Mouse (Mus musculus) thymus, postnatal 10 days (tissue): ENCODE data around the gene Lag3.
"Not testable (repeated sequence)": the region's sequence is repeated elsewhere in the genome, so short reads cannot be mapped to it uniquely, and the experiment has no call there.

Experiments
- DNase-seq, 2 experiments: peaks; one replicate each; pipeline ENCODE4 v3.0.0; 2021; ENCODE audit warnings: low spot score in 2 of 2

Lag3 gene

DNA sequence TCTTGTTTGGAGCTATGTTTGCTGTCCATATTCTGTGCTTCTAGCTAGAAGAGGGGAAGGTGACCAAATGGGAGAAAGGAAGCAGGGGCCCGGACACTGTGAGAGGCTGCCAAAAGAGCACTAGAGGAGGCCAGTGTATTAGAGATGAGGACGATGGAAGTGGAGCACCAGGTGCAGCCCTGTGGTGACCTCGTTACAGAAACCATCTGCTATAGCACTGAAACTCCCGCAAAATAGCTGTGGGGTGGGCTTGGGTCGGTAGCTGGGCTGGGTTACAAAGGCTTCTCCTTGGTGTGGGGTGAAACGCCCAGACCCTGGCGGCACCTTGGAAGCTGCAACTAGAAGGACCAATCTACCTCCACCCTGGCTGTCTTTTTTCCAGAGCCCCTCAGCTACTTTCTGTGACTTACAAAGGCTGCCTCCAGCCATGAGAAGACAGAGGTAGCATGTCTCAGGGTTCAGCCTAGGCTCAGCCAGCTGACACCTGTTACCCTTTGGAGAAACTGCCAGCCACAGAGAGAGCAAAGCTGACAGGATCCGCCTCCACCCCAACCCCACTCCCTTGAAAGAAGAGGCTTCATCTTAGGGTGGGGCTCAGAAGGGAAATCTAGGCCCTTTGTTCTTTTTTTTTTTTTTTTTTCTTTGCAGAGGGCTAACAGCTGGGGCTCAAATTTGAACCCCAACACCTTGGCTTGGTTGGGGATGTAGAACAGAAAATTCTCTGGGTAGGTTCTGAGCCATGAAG is 11.3 kb downstream of the Lag3 start:
- DNase-seq = peak; percentile 84 to 93

- no peak for DNase-seq
Measured at GRCm38 (mm10) chr6:124898359-124898758, 13.1 kb downstream of the Lag3 start.

DNA sequence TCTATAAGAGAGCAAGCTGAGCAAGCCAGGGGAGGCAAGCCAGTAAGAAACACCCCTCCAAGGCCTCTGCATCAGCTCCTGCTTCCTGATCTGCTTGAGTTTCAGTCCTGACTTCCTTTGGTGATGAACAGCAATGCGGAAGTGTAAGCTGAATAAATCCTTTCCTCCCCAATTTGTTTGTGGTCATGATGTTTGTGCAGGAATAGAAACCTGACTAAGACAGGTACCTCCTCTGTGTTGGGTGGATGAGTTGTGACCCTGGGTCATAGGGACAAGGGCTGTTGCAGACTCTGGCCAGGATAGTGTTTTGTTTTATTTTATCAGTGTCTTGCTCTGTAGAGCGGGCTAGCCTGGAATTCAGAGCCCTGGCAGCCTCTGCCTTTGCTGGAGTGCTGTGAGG is 17.4 kb downstream of the Lag3 start:
- not testable (repeated sequence) for DNase-seq

DNA sequence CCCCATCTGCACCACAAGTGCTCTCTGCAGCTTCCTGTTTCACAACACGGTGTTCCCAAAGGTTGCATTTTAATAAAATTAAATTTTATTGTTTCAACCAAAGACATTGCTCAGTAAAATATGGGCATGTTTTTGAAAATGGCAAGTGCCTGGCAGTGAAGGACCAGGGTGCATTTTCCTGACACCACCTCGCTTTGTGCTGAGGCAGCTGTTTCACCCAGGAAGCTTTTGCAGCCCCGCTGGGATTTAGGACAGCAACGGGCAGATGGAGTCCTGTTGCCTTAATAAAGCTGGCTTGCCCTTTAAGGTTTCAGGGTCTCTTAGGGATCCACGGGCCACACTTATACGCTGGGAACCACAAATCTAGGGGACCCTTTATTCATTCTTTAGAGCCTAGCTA is 20.5 kb downstream of the Lag3 start:
- DNase-seq = no peak

DNA sequence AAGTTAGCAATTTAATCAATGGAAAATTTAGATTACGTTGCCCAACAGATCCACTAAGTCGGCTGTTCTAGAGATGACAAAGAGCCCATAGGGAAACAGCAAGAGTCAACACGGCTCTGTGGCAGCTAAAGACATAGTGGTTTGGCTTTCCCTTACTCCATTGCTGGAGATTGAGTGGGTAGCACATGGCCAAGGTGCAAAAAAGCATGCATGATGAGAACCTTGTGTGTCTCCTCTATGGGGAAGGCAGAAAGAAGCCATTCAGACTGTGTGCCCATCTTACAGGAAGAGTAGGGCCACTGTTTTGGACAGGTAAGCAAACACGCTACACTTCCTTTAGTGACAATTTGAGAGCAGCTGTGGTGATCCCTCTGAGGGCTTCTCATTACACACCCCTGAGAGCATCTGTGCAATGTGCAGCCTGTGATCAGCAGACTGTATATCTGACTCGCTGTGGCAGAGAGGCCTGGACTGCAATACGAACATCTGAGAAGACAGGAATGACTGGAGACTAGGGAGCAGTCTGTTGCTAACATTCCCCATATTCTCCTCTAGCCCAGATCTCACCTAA is 22.9 kb downstream of the Lag3 start:
- DNase-seq = no peak

- DNase-seq = peak; percentile 57 to 65
Measured at GRCm38 (mm10) chr6:124887986-124888385, 23.5 kb downstream of the Lag3 start, which contains the start of gene Cd4. Cd4 (minus strand) TSS chr6:124888221.

GRCm38 (mm10) chr6:124885956-124886381 is 25.5 kb downstream of the Lag3 start:
- peak; percentile 54 to 70 for DNase-seq

DNA sequence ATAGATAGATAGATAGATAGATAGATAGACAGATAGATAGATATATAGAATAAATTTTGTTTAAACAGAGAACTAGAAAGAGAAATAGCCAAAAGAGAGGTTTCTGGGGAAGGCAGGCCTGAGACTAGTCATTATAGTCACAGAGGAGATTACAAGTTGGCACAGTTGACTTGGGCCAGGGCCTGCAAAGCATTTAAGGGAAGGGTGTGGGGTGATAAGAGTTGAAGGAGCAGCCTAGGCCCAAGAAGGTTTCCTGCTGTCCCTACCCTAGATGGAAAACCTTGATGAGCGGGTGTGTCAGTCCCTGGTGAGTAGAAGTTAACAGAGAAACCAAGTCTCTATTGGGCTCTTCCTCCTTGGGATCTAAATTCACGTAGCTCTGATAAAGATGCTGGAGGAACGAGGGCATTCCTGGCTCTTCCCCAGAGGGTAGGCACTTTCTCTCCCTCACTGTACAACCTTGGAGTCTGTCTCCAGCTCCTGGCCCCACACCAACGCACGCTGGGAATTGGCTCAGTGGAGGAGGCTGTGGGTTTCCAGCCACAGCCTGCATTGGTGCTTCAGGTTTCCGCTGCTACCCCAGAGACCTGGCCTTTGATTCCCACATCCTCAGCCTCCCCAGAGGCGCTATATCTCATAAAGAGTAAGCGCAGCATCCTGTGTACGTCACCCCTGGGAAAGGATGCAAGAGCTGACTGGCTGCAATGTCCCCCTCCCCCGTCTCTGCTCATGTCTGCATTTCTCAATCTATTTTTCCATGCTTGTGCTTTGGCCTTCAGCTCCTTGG is 26.6 kb downstream of the Lag3 start:
- peak; percentile 76 to 80 for DNase-seq

DNA sequence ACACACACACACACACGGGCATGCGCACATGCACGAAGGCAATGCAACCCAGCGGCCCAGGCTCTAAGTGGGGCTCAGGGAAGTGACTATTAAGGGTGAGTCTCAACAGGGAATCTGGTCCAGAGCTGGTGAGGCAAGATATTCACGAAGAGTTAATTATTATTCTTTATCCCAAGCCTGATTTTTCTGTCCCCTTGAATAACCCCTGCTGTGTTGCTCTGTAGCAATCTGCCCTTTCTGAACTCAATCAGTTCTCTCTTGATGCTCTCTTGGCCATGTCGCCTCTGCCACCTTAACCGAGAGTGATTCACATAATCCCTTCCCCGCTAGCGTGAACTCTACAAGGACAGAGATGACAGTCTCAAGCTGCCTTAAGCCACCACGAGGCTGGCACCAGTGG is 28.2 kb downstream of the Lag3 start:
- DNase-seq = no peak

DNA sequence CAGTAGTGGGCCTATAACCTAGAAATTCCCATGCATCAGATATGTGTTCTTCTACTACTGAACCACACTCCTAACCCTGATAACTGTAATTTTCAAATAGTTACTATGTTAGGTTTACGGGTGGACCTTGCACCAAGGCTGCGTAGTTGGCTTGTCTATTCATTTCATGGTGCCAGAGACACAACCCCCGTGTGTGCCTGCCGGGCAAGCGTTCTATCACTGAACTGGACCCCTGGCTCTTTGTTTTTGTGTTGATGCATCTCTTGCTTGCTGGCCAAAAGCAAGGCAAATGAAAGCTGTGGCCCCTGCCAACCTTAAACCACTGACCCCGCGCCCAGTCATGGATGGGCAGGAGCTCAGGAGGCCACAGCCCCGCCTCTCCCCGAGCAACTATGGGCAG is 29.7 kb downstream of the Lag3 start:
- DNase-seq = no peak

DNA sequence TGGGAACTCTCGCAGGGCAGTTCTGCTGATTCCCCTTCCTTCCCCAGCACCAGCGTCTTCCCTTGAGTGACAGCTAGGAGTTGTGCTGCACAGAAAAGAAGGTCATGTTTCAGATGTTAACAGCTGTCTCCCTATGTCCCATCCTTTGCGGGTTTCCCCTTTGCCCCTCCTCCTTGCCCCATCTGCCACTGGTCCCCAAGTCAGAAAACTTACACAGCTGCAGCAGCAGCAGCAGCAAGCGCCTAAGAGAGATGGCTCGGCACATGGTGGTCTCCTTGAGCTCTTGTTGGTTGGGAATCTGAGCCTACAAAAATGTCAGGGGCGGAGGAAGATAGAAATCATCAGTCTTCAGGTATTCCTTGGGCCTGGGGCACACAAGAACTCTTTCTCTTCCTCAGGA is 32.1 kb downstream of the Lag3 start:
- peak; percentile 71 to 82 for DNase-seq

- DNase-seq = no peak
Measured at GRCm38 (mm10) chr6:124874348-124874747, 37.2 kb downstream of the Lag3 start.

DNA sequence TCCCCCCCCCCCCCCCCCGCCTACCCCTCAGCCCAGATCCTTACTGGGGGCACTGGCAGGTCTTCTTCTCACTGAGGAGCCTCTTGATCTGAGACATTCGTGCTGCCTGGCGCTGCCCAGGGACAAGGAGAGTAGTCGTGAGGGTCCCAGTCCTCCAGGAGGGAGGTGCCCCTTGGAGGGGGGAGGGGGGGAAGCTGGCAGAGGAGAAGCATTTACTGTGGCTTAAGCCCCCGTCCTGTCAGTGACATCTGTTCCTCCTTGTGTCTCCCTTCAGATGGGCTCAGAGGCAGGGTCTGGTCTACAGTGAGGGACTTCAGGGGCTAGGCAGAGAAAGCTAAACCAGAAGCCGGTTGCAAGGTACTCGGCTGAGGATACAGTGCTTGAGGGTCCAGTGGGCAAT is 44.9 kb downstream of the Lag3 start:
- no peak for DNase-seq

DNA sequence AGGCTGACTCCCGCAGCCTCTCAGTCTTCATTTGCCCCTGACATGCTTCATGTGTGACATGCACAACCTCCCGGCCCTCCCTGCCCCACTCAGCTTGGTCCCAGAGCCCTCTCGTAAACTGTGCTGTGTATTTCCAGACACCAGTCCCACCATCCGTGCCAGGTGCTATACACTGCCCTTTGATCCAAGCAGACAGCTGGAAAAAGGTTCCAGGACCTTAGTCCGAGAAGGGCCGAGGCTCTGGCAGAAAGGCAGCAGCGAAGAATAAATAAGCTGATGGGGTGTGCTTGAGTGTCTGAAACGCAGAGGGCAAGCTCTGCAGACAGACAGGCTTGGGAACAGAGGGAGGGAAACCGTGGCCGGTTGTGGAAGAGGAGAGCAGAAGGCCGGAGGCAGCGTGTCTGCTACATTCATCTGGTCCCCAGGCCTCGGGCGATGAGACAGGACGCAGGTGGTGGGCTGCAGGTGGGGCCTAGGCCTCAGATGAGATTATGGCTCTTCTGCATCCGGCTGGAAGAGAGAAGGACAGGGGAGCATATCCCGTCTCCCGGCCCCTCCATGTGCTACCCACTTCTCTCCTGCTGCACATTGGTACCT is 45.6 kb downstream of the Lag3 start:
- DNase-seq = no peak

DNA sequence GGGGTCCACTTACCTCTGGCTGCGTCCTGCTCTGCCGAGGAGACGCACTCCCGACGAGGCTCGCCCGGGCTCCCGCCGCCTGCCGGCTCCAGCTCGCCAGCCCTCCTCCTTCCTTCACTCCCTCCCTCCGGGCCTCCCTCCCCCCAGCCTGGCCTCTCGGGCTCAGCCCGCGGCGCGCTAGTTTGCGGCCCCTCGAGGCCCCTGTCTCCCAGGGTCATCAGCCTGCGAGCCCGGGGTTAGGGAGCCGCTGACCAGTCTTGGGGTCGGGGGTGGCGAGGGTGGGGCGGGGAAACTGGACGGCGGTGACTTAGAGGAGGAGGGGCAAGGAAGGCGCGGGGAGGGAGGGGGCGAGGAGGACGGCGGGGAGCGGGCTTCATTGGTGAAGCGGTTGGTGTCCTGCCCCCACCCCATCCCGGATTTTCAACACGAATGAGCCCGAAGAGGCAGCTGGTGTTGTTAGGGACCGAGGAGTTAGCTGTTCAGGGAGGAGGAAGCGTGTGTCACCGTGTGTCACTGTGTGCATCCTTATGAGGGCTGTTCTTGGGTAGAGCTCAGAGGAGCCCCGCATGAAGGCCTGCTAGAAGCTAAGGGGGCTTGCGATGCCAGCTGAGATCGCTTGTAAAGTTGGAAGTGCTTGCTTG is 47.7 kb downstream of the Lag3 start, which contains the start of gene Gpr162:
Gpr162 (minus strand) TSS at position 326 of the 641 bp plus-strand sequence.
- peak; percentile 71 to 73 for DNase-seq

GRCm38 (mm10) chr6:124863125-124863657 is 48.3 kb downstream of the Lag3 start:
- DNase-seq = peak; percentile 78 to 83

DNA sequence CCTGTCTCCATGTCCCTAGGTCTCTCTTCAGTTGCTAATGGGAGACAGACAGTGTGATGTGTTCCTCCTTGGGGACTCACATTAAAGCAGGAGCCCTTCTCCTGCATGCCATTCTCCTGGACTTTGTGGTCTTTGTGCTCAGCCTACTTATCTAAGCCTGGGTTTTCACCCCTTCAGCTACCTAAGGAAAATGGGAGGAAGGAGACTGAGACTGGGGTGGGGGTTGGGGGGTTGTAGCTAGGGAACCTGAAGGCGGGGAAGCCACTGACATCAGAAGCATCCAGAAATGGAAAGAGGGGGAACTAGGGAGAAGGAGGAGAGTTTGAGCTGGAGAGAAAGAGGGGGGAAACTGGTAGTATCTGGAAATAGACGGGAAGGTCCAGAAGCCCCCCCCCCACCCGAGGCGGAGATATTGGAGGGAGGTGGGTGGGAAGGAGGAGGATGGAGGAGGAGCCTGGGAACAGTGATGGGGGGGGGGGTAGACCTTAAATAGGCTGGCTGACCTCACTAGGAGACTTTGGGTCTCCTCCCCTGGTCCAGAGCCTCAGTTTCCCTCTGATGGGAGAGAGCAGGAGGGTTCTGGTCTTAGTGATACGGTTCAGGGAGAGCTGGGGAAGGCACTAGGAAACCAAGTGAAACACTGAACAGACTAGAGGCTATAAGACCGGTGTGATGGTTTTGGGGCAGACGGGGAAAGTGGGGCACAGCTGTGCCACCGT is 48.9 kb downstream of the Lag3 start:
- DNase-seq = no peak

DNA sequence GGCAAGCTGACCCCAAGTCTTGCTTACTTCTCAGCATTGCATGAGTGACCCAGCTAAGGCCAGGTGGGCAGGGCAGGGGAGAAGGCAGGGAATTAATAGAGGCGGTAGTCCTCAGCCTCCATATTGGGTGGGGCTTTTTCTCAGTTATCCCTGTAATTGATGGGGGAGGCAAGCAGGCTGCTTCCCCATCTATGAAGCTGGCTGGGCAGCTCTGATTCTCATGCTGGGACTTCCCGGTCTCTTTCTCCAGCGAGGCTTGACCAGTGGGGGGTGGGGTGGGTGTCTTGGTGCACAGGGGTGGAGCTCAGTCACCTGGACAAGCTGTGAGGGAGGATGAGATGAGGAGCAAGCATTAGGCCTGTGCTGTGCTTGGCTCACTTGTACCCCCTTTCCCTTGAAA is 49.7 kb downstream of the Lag3 start:
- no peak for DNase-seq

DNA sequence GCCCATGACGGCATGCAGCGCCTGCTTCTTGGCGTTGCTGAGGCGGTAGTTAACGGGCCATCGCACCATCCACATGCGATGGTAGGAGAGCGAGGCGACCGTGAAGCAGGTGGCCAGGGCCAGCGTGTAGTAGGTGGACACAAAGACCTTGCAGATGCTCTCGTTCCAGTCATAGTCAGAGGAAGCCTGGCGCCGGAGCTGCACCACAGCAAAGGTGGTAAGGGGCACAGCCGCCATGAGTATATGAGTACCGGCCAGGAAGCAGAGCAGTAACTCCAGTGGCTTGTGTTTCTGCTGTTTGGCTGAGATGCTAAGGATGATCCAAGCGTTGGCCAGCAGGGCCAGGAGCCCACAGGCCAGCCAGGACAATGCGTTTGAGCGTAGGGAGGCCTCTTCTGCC is 50.2 kb downstream of the Lag3 start:
- DNase-seq = no peak

GRCm38 (mm10) chr6:124860511-124860910 is 51.0 kb downstream of the Lag3 start:
- no peak for DNase-seq

DNA sequence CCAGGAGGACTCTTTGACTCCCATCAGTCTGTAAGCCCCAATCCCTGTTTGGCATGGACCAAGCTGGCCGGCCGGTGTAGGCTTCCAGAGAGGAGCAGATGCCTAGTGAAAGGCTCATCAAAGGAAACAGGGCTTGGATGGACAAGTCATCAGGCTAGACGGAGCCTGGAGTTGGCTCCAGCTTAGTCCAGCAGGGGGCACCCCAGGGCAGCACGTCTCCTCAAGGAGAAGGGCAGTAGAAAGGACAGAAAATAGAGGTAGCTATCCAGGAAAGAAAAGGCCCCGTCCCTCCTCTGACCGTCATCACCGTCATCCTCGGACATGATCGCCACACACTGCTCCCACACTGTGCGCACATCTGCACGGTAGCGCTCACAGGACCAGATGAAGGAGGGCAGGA is 51.8 kb downstream of the Lag3 start:
- peak; percentile 82 to 94 for DNase-seq
